Mouse (Mus musculus) thymus, adult 2 months (tissue): Measurements from ENCODE around the gene Gls2.

Source experiments
- CTCF ChIP-seq: fragments of 200-500 bp; IDR thresholded peaks from 2 replicates; pipeline ENCODE4 v1.5.1; 2012; ENCODE audit warnings: mild to moderate bottlenecking, control low read depth, low read length, moderate library complexity, borderline replicate concordance; ENCODE audit not compliant: control insufficient read depth, poor library complexity, insufficient read depth; ENCODE audit errors: extremely low read depth
- POLR2A ChIP-seq: fragments of 200-500 bp; IDR thresholded peaks from 2 replicates; pipeline ENCODE4 v1.6.1; 2012; ENCODE audit warnings: mild to moderate bottlenecking, low read length, control low read depth, moderate library complexity; ENCODE audit not compliant: control insufficient read depth, poor library complexity, insufficient read depth; ENCODE audit errors: extremely low read depth

GRCm38 (mm10) chr10:128208326-128208725, 14.1 kb downstream of the Gls2 start:
- no peak for TF ChIP-seq POLR2A
- no peak for TF ChIP-seq CTCF
